Mouse (Mus musculus) small intestine, adult 2 months (tissue): Measurements from ENCODE around the gene Defb20.

Source experiments
- CTCF ChIP-seq: fragments of 200-500 bp; IDR thresholded peaks from 2 replicates; pipeline ENCODE4 v1.5.1; 2012; ENCODE audit warnings: low read depth, mild to moderate bottlenecking, control low read depth, inconsistent platforms, low read length, moderate library complexity, mixed read lengths; ENCODE audit not compliant: insufficient replicate concordance, insufficient read length; ENCODE audit errors: extremely low read depth
- POLR2A ChIP-seq: fragments of 200-500 bp; IDR thresholded peaks from 2 replicates; pipeline ENCODE4 v1.6.1; 2012; ENCODE audit warnings: low read depth, mild to moderate bottlenecking, control low read depth, inconsistent platforms, low read length, moderate library complexity

DNA sequence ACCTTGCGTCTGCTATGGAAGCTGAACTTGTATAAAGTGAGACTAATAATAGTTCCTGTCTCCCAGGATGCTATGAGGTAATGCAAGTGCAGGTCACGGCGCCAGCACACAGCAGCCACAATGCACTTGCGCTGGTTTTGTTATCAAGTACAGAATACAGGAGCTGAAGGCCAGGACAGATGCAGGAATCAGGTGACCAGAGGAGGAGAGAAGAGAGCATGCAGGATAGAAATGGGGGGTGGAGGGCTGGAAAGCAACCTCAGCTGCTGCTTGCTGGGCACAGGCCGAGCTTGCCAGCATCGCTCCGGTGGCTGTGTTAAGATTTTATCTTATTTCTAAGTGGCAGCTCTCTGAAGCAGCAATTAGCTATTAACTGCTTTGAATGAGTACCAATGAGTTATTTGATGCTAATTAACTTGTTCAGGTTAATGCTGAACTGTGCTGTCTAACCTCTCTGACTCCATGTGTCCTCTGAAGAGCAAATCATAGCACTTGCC is 40.4 kb upstream of the Defb20 start:
- TF ChIP-seq CTCF = no peak
- TF ChIP-seq POLR2A = no peak
